Mouse (Mus musculus): ENCODE measurements around the gene Ascc1.

Gene Ascc1

DNA sequence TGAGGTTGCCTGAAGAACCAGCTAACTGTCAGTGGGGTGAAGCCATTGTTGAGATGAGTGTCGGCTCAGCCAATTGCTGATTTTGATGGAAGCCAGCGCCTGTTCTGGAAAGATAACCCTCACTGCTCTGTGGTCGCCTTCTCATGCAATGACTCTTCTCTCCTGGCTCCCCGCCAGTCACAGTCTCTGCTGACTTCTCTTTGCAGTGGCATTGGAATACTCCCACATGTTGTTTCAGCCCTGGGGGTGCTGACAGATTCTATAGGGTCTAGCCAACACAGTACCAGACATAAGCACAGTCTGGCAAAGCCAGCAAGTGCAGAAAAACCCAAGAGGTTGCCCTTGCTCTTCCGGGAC lies 75.9 kb downstream of the Ascc1 start:
- no peak for DNase-seq (ENCODE audit: low spot score in 2 of 2)

GRCm38 (mm10) chr10:60080171-60080570 lies 77.6 kb downstream of the Ascc1 start:
- DNase-seq (ENCODE audit: low spot score in 2 of 2), result peak; percentile 19 to 29

- DNase-seq (ENCODE audit: low spot score in 2 of 2), result no peak
Measured at GRCm38 (mm10) chr10:60080601-60080981, 78.0 kb downstream of the Ascc1 start.

GRCm38 (mm10) chr10:60080982-60081825 lies 78.6 kb downstream of the Ascc1 start:
- peak in 1 of 2 experiments; percentile 19 for DNase-seq (ENCODE audit: low spot score in 2 of 2)

DNA sequence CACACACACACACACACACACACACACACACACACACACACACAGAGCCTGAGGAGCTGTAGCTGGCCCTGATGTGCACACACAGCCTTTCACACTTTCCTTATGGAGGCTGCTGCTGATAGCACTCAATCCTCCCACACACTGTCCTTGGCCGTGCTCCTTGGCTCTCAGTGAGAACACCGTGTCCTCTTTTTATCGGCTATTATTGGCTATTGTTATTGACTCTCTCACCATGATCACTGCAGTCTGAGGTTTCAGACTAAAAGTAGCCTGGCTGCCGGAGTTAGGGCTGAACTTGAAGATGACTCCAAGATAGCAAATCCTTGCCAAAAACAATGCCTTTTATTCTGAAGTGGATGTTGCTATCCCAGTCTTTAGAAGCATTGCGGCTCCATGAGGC lies 79.3 kb downstream of the Ascc1 start:
- DNase-seq (ENCODE audit: low spot score in 2 of 2), result peak in 1 of 2 experiments; percentile 74

DNA sequence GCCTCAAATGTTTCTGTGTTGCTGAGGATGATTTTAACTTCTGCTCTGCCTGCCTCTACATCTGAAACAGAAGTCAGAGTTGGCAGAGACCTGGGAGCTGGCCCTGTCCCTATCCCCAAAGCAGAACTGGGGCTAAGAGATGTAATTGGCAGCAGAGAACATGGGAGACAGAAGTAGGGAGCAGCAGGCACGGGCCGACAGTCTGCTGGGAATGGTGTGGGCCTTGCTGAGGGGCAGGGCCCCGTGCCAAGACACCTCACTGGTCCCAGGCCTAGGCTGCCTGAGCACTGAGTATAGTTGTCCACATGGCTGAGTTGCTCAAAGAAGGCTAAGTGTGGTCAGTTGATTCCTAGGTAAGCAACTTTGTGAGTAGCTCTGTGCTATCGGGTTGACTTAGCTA lies 81.5 kb downstream of the Ascc1 start:
- DNase-seq (ENCODE audit: low spot score in 2 of 2), result no peak

- no peak for DNase-seq (ENCODE audit: low spot score in 2 of 2)
Measured at GRCm38 (mm10) chr10:60092311-60092710, 89.7 kb downstream of the Ascc1 start.

- DNase-seq (ENCODE audit: low spot score in 2 of 2), result no peak
Measured at GRCm38 (mm10) chr10:60093751-60094150, 91.1 kb downstream of the Ascc1 start.

GRCm38 (mm10) chr10:60095558-60095957 lies 93.0 kb downstream of the Ascc1 start:
- no peak for DNase-seq (ENCODE audit: low spot score in 2 of 2)

GRCm38 (mm10) chr10:60096302-60096701 lies 93.7 kb downstream of the Ascc1 start:
- no peak for DNase-seq (ENCODE audit: low spot score in 2 of 2)

DNA sequence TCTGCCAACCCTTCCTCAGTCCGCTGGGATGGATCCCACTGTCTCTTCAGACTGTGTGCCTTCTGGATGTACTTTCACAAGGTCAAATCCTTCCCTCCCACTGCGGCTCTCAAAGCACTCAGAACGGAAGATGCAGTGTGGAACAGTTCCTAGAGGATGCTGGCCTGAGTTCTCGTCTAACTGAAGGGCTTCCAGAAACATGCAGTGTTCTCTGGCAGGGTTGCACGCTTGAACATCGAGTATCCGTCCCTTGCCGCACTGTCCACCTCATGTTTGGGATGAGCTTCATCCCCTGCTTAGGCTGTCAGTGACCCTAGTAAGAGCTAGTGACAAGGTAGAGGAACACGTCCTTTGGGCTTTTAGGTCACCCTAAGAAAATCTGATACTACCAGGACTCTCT lies 94.5 kb downstream of the Ascc1 start:
- no peak for DNase-seq (ENCODE audit: low spot score in 2 of 2)

DNA sequence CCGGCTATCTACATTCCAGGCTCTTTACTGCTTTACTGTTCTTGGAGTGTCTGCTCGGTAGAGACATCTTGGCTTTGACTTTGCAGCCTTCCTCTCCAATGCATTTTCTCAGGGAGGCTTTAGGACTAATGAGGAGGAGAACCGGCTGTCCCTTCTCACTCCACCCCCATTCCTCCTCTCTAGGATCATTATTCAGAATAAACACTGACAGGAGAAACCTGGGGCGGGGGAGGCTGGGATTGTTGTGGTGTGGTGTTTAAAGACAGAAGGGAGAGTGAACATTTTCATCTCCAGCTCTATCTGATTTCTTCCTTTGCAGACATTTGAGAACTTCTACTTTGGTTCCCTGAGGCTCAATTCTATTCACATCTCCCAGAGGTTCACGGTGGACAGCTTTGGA lies 95.2 kb downstream of the Ascc1 start:
- no peak for DNase-seq (ENCODE audit: low spot score in 2 of 2)

GRCm38 (mm10) chr10:60105391-60106145 lies 103.0 kb downstream of the Ascc1 start:
- no peak for DNase-seq (ENCODE audit: low spot score in 2 of 2)

DNA sequence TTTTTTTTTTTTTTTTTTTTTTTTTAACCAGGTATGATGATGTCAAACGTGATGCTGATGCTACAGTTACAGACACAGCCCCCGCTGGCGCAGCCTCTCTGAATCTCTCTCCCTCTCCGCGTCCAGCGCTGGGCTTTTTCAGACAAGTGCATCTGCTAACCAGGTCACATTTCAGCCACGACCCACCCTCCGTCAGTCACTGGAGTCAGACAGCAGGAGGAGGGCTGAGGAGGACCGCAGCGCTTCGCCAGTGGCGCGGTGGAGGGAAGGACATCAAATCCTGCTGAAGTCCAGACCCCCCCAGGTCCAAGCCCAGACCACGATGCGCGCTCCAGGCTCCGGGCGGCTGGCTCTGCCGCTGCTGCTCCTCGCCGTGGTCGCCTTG lies 103.5 kb downstream of the Ascc1 start, which contains the start of gene Spock2:
Gene Spock2, plus strand, starts transcription at position 74 of the 385 bp plus-strand sequence.
- DNase-seq (ENCODE audit: low spot score in 2 of 2), result peak in 1 of 2 experiments; percentile 40

- peak in 1 of 2 experiments; percentile 41 for DNase-seq (ENCODE audit: low spot score in 2 of 2)
Measured at GRCm38 (mm10) chr10:60106531-60107186, 104.1 kb downstream of the Ascc1 start.

GRCm38 (mm10) chr10:60107448-60107847 lies 104.8 kb downstream of the Ascc1 start:
- DNase-seq (ENCODE audit: low spot score in 2 of 2), result no peak

DNA sequence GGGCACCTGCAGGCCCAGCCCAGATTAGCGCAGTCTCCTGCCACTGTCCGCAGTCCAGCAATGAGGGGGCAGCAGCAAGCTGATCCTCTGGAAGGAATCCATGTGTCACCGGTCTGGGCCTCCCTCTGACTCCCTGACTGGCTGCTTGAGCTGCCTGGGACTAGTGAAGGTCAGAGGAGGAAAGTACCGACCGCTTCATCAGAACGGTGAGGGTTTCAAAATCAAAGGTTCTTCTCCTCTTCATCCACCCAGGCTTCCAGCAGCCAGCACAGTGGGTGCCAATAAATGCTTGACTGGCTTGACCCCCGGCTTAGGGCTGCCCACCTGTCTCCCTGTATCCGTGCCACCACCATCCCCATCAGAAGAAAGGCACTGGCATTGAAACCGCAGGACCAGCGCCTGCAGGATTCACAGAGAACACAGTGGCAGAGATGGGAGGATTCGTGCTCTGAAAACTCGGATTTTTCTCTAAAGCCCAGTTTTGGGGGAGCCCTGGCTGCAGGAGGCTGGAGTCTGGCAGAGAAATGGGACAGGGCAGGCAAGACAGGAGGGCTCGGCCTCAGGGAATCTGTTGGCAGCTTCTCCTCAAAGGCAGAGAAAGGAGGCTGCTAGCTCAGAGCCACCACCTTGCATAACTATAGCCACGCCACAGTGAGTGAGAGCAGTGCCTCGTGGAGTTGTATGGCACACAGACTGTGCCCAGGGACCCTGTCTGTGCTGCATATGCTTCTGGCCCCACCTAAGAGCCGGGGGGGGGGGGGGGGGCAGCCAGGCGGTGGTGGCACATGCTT lies 105.9 kb downstream of the Ascc1 start:
- no peak for DNase-seq (ENCODE audit: low spot score in 2 of 2)

DNA sequence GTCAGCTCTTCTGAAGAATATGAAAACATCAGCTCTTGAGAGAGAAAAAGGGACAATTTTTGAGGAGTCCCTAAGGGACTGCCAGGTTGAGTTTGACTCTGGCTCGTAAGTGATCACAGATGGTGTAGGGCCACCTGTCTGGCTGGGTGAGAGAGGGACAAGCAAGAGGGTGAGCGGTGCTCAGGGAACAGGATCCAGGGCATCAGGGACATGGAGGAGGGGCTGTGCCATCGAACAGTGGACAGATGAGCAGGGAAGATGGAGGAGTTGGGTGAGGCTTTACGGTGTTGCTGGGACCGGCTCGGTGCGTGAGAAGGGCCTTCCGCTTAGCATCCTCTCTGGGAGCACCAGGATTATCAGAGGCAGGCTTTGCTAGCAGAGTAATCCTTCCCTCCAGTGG lies 106.7 kb downstream of the Ascc1 start:
- DNase-seq (ENCODE audit: low spot score in 2 of 2), result no peak

DNA sequence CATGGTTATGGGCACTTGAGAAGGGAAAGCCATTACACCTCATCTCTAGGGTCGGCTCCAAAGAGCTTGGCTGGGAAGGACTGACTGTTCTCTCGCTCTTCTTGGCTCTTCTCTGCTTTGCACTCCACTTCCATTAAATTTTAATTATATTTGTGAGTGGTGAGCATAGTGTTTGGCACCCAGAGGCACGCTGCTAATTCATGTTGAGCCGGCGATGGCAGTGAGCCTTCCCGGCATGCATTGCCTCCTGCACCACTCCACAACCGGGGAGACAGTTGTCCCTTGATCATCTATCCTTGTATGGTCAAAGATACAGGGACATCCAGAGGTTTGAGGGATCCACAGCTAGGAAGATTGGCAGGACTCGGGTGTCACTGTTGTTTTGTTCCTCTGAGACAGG lies 107.4 kb downstream of the Ascc1 start:
- no peak for DNase-seq (ENCODE audit: low spot score in 2 of 2)

DNA sequence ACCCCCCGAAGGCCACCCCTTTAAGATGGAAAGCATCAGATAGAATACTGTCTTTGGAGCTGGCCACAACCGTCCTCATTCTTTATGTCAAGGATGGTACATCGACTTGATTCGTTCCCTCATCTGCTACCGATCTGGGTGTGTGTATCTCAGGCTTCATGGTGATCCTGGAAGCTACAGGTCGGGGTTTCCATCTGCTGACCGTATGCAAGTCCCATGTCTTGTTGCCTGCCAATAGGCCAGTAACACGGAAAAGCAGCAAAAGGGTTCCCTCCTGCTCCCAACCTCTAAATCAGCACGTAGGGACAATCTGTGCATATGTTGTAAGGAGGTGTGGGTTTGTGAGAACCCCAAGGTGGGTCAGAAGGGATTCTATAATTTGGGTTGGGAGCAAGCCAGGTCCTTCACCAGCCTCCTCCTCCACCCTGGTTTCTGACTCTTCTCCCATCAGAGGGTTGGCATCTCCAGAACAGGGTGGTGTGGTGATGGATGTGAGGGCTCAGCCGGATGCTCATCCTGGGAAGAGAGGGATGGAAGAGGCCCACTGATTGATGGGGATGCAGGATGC lies 108.4 kb downstream of the Ascc1 start:
- no peak for DNase-seq (ENCODE audit: low spot score in 2 of 2)

- no peak for DNase-seq (ENCODE audit: low spot score in 2 of 2)
Measured at GRCm38 (mm10) chr10:60113965-60114690, 111.5 kb downstream of the Ascc1 start.

All from urinary bladder, adult 18-20 months (tissue).